Mouse (Mus musculus): ENCODE measurements around the gene Afdn. TPM values are rescaled to one million over a fixed set of nuclear protein-coding genes. Genes with fewer than 3 reads are reported as not detected.
A peak's percentile ranks its signal among the peaks of the same experiment; 100 is the strongest.
"Not testable (repeated sequence)": the region's sequence is repeated elsewhere in the genome, so short reads cannot be mapped to it uniquely, and the experiment has no call there.

Gene Afdn
- polyA plus RNA-seq, 1 experiment from 2014 or later = 92.6 TPM

DNA sequence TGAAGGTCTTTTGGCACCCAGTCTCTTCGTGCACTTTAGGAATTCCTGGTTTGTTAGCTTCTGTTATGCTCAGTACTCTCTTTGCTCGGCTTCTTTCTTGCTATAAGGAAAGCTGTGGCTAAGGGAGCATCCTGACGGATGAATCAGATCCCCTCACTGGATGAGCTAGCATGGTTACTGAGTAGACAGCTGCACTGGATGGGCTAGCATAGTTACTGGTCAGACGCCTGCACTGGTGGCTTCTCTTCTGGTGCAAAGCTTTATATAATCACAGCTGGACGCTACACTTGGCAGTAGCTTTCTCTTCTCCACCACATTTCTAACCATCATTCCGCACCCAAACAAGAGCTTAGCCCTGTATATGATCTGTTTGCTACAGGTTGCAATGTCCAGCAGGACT lies 5.4 kb upstream of the Afdn start:
- Histone ChIP-seq H3K9me3 (ENCODE audit: control insufficient read depth, low read length) (no peaks in the 10 kb centered on the region), H3K27me3 (ENCODE audit: control insufficient read depth, insufficient read depth, low read depth, low read length) (no peaks in the 10 kb centered on the region), H3K36me3 (ENCODE audit: control insufficient read depth, insufficient read depth, low read length) (no peaks in the 10 kb centered on the region), H3K27ac (ENCODE audit: low read length) (no peak overlapping the region), H3K4me3 (ENCODE audit: low read length) (no peak overlapping the region), H3K4me1 (replicated peaks; ENCODE audit: control insufficient read depth, insufficient read depth, low read length) (peaks cover 9% of the 10 kb centered on the region), H3K4me2 (ENCODE audit: low read depth, low read length) (no peak overlapping the region), H3K9ac (ENCODE audit: low read length) (no peak overlapping the region)
- WGBS = 59% methylated on average over 6 of the region's 6 CpGs
- no peak for ATAC-seq (ENCODE audit: low read depth)

DNA sequence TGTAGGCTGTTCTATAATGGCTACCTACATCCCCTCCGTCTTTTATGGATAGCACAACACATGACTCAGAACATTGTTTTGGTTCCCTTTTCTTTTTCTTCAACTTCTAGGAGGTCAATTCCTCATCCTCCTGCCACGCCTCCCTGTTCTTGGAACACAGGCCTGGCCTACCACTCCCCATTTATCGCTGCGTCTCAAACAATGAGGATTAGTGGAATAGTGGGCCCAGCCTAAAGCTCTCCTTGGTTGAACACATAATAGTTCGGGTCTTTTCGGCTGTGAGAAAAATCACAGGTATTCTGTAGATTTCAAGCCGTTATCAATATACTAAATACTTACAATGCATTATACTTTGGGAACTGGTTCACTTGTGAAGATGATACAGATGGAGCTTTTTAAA lies 1.8 kb upstream of the Afdn start:
- H3K27me3 ChIP-seq (ENCODE audit: control insufficient read depth, insufficient read depth, low read depth, low read length) = no peaks in the 10 kb centered on the region
- H3K4me1 ChIP-seq (replicated peaks; ENCODE audit: control insufficient read depth, insufficient read depth, low read length) = peaks cover 14% of the 10 kb centered on the region
- no peak overlapping the region for H3K27ac ChIP-seq (ENCODE audit: low read length)
- WGBS = 77% methylated on average over 7 of the region's 7 CpGs
- H3K4me3 ChIP-seq (ENCODE audit: low read length) = no peak overlapping the region; the same call in 1 of the 2 replicates
- H3K9me3 ChIP-seq (ENCODE audit: control insufficient read depth, low read length) = no peaks in the 10 kb centered on the region
- H3K4me2 ChIP-seq (ENCODE audit: low read depth, low read length) = peak overlapping the region; percentile 98
- no peak overlapping the region for H3K9ac ChIP-seq (ENCODE audit: low read length)
- ATAC-seq (ENCODE audit: low read depth) = no peak
- no peaks in the 10 kb centered on the region for H3K36me3 ChIP-seq (ENCODE audit: control insufficient read depth, insufficient read depth, low read length)

DNA sequence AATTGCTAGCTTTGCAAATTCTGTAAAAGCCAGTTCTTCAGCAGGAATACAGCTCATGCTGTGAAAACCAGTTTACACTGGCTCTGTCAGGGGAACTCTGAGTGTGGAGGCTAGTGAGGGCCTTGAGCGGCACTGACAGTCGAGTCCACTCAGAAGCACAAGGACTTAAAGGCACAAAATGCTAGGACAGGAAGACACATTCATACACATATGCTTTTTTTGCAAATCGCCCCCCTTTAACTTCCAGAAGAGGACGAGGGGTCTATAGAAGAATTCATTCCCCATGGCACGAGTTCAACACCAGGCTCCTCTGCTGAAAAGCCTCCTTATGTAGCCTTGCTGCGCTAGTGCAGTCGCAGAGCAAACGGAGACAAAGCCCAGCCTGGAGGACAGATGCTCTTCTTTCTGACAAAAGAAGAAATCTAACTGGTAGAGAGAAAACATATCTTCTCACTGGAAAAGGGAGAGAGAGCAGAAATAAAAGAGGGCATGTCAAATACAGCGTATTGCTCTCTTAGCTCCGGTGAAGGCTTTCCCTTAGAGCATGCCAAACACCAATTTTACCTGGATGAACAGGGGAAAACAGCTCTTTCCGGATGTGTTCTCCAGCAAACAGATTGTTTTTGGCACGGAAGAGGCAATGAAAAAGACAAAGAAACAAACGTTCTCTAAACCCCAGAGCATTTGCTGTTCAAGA lies 1.0 kb upstream of the Afdn start:
- no peak for ATAC-seq (ENCODE audit: low read depth)
- H3K9me3 ChIP-seq (ENCODE audit: control insufficient read depth, low read length) = no peaks in the 10 kb centered on the region
- H3K4me2 ChIP-seq (ENCODE audit: low read depth, low read length) = peak overlapping the region; percentile 98
- H3K4me1 ChIP-seq (replicated peaks; ENCODE audit: control insufficient read depth, insufficient read depth, low read length) = peaks cover 16% of the 10 kb centered on the region
- WGBS = 8% methylated on average over 13 of the region's 13 CpGs
- no peaks in the 10 kb centered on the region for H3K27me3 ChIP-seq (ENCODE audit: control insufficient read depth, insufficient read depth, low read depth, low read length)
- H3K4me3 ChIP-seq (ENCODE audit: low read length) = peak overlapping the region; percentile 89
- H3K36me3 ChIP-seq (ENCODE audit: control insufficient read depth, insufficient read depth, low read length) = no peaks in the 10 kb centered on the region
- peak overlapping the region; percentile 89 for H3K9ac ChIP-seq (ENCODE audit: low read length)
- peak overlapping the region; percentile 93 for H3K27ac ChIP-seq (ENCODE audit: low read length)

DNA sequence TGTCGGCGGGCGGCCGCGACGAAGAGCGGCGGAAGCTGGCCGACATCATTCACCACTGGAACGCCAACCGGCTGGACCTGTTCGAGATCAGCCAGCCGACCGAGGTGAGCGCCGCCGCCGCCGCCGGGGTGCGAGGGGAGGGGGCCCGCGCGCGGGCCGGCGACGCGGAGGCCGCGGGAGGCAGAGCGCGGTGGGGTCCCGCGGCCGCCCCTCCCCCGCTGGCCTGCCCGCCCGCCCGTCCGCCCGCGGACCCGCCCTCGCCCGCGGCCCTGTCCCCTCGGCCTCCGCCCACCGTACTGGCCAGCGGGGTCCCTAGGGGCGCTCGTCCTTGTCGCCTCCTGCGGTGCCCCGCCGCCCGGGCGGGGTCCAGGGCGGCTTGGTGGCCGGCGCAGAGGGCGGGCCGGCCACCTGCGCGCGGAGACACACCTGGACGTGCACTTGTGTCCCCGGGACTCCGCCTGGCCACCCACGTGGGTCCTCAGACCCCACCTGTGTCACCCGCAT lies 388 bp downstream of the Afdn start:
- Histone ChIP-seq H3K27ac (ENCODE audit: low read length) (peak overlapping the region; percentile 93), H3K36me3 (ENCODE audit: control insufficient read depth, insufficient read depth, low read length) (no peaks in the 10 kb centered on the region), H3K9ac (ENCODE audit: low read length) (peak overlapping the region; percentile 89), H3K4me1 (replicated peaks; ENCODE audit: control insufficient read depth, insufficient read depth, low read length) (peaks cover 18% of the 10 kb centered on the region), H3K4me2 (ENCODE audit: low read depth, low read length) (peak overlapping the region; percentile 98), H3K27me3 (ENCODE audit: control insufficient read depth, insufficient read depth, low read depth, low read length) (no peaks in the 10 kb centered on the region), H3K4me3 (ENCODE audit: low read length) (peak overlapping the region; percentile 89), H3K9me3 (ENCODE audit: control insufficient read depth, low read length) (no peaks in the 10 kb centered on the region)
- ATAC-seq (ENCODE audit: low read depth) = peak; percentile 55
- under 1% methylated on average over 29 of the region's 72 CpGs for WGBS

DNA sequence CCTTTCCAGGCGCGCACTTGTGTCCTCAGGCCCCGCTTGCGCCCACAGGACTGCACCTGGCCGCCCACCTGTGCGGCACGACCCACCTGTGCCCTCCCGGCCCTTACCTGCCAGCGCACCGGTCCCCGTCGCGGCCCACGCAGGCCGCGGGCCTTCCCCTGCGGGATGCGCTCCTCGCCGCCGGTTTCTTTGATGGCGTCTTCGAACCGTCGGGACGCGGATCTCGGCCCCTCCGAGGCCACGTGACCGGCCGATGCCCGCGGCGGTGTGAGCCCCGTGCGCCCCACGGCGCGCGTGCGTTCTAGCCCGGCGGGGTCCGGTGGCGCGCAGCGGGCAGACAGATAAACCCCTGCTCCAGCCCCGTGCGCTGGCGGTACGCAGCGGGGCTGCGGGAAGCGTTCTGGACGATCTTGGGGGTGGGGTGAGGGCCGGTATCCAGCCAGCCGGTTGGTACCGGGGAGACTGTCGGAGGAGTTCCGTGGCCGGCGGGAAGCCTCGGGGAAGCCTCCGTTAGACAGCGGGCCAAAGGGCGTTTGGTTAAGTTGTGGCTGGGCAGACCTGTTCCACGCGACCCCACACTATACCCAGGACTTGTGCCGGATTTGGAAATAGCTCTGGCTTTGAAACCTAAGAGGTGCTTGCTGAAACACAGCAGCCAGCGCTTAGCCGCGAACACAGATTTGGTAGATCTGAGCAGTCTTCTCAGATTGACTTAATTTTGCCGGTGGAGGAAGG lies 1.0 kb downstream of the Afdn start, which contains the start of gene Tcte2:
Gene Tcte2 (minus strand): TSS at position 647 of the 735 bp plus-strand sequence.
- peak within 1 kb of the TSS; percentile 89 for H3K4me3 ChIP-seq (ENCODE audit: low read length)
- H3K4me2 ChIP-seq (ENCODE audit: low read depth, low read length) = peak within 1 kb of the TSS; percentile 98
- H3K4me1 ChIP-seq (replicated peaks; ENCODE audit: control insufficient read depth, insufficient read depth, low read length) = peaks cover 18% of the 10 kb centered on the region
- peak; percentile 37 for ATAC-seq (ENCODE audit: low read depth)
- H3K9ac ChIP-seq (ENCODE audit: low read length) = peak within 1 kb of the TSS; percentile 89
- H3K9me3 ChIP-seq (ENCODE audit: control insufficient read depth, low read length) = no peaks in the 10 kb centered on the region
- H3K36me3 ChIP-seq (ENCODE audit: control insufficient read depth, insufficient read depth, low read length) = no peaks in the 10 kb centered on the region
- peak within 1 kb of the TSS; percentile 93 for H3K27ac ChIP-seq (ENCODE audit: low read length)
- WGBS = 1% methylated on average over 74 of the region's 74 CpGs
- no peaks in the 10 kb centered on the region for H3K27me3 ChIP-seq (ENCODE audit: control insufficient read depth, insufficient read depth, low read depth, low read length)

DNA sequence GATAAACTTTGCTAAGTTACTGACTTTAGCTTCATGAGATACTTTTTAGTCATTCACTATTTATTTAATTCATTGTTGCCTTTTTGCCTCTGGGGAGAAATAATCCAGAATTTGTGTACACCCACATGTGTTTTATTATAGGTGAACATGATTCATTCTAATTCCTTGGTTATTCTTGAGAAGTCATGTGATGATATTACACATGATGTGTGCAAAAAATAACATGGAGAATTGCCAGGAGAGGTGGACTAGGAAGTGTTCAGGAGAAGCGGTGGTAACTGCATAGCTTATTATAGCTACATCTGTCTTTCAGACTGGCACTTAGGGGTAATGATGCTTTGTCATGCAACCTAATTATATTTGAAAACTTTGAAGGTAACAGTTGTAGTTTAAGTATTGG lies 3.5 kb downstream of the Afdn start:
- 74% methylated on average over 1 of the region's 1 CpGs for WGBS
- Histone ChIP-seq H3K4me3 (ENCODE audit: low read length) (no peak overlapping the region), H3K27me3 (ENCODE audit: control insufficient read depth, insufficient read depth, low read depth, low read length) (no peaks in the 10 kb centered on the region), H3K4me1 (replicated peaks; ENCODE audit: control insufficient read depth, insufficient read depth, low read length) (peaks cover 12% of the 10 kb centered on the region), H3K27ac (ENCODE audit: low read length) (no peak overlapping the region), H3K9ac (ENCODE audit: low read length) (no peak overlapping the region), H3K36me3 (ENCODE audit: control insufficient read depth, insufficient read depth, low read length) (no peaks in the 10 kb centered on the region), H3K4me2 (ENCODE audit: low read depth, low read length) (no peak overlapping the region), H3K9me3 (ENCODE audit: control insufficient read depth, low read length) (no peaks in the 10 kb centered on the region)
- ATAC-seq (ENCODE audit: low read depth) = no peak

DNA sequence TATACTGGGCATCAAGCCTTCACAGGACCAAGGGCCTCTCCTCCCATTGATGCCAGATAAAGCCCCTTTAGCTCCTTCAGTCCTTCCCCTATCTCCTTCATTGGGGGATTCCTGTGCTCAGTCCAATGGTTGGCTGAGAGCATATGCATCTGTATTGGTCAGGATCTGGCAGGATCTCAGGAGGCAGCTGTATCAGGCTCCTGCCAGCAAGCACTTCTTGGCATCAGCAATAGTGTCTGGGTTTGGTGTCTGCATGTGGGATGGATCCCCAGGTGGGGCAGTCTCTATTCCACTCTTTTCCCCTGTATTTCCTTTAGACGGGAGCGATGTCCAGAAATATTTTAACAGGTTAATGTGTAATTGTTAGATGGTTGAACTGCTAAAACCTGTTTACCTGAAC lies 4.6 kb downstream of the Afdn start:
- H3K9me3 ChIP-seq (ENCODE audit: control insufficient read depth, low read length); H3K9ac ChIP-seq (ENCODE audit: low read length); H3K27me3 ChIP-seq (ENCODE audit: control insufficient read depth, insufficient read depth, low read depth, low read length); H3K4me3 ChIP-seq (ENCODE audit: low read length); H3K4me2 ChIP-seq (ENCODE audit: low read depth, low read length); H3K36me3 ChIP-seq (ENCODE audit: control insufficient read depth, insufficient read depth, low read length); H3K27ac ChIP-seq (ENCODE audit: low read length); ATAC-seq (ENCODE audit: low read depth); H3K4me1 ChIP-seq (replicated peaks; ENCODE audit: control insufficient read depth, insufficient read depth, low read length): not testable (repeated sequence)
- WGBS = 77% methylated on average over 2 of the region's 2 CpGs

DNA sequence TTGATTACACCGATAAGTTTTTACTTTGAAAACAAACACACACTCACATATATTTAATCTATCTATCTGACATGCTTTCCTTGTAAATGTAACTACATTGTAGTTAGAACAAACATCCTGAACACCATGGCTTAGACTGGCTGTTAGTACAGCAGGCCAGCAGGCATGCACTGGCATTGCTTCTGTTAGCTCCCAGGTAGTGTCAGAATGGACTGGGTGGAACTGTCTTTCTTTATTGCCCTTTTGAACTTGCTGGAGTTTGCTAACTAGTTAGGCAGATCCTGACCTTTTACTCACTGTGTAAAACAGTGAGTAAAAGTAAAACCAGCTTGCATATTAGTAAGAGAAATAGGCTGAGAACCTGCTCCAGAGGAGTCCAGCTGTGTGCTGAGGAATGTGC lies 8.2 kb downstream of the Afdn start:
- ATAC-seq (ENCODE audit: low read depth) = no peak

DNA sequence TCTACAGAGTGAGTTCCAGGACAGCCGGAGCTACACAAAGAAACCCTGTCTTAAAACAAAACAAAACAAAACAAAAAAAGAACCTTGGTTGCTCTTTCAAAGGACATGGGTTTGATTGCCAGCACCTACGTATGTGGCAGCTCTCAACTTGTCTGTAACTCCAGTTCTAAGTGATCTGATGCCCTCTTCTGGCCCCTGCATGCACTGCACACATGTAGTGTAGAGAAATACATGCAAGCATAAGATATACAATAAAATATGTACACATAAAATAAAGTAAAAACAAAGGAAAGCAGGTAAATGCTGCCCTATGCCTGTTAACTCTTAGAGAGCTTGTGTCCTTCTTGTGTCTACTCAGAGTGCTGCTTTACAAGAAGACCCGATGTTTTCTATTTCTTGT lies 8.9 kb downstream of the Afdn start:
- no peak for ATAC-seq (ENCODE audit: low read depth)
- Histone ChIP-seq H3K9me3 (ENCODE audit: control insufficient read depth, low read length) (no peaks in the 10 kb centered on the region), H3K4me1 (replicated peaks; ENCODE audit: control insufficient read depth, insufficient read depth, low read length) (peaks cover 2% of the 10 kb centered on the region), H3K36me3 (ENCODE audit: control insufficient read depth, insufficient read depth, low read length) (no peaks in the 10 kb centered on the region), H3K4me3 (ENCODE audit: low read length) (no peak overlapping the region), H3K9ac (ENCODE audit: low read length) (no peak overlapping the region), H3K27ac (ENCODE audit: low read length) (no peak overlapping the region), H3K4me2 (ENCODE audit: low read depth, low read length) (no peak overlapping the region), H3K27me3 (ENCODE audit: control insufficient read depth, insufficient read depth, low read depth, low read length) (no peaks in the 10 kb centered on the region)
- 91% methylated on average over 3 of the region's 3 CpGs for WGBS

More for the DNA sequence above, 8.2 kb downstream of the Afdn start:
- no peak overlapping the region for H3K4me3 ChIP-seq (ENCODE audit: low read length)
- 69% methylated on average over 1 of the region's 1 CpGs for WGBS
- H3K4me2 ChIP-seq (ENCODE audit: low read depth, low read length) = no peak overlapping the region
- no peaks in the 10 kb centered on the region for H3K9me3 ChIP-seq (ENCODE audit: control insufficient read depth, low read length)
- H3K4me1 ChIP-seq (replicated peaks; ENCODE audit: control insufficient read depth, insufficient read depth, low read length) = peaks cover 3% of the 10 kb centered on the region
- H3K27ac ChIP-seq (ENCODE audit: low read length) = no peak overlapping the region
- H3K9ac ChIP-seq (ENCODE audit: low read length) = no peak overlapping the region
- H3K36me3 ChIP-seq (ENCODE audit: control insufficient read depth, insufficient read depth, low read length) = no peaks in the 10 kb centered on the region
- H3K27me3 ChIP-seq (ENCODE audit: control insufficient read depth, insufficient read depth, low read depth, low read length) = no peaks in the 10 kb centered on the region
